Mouse (Mus musculus): ENCODE measurements around the gene Maf. TPM values are rescaled to one million over a fixed set of nuclear protein-coding genes. Genes with fewer than 3 reads are reported as not detected.

Gene Maf
- polyA plus RNA-seq, 1 experiment, result 9.2 TPM

DNA sequence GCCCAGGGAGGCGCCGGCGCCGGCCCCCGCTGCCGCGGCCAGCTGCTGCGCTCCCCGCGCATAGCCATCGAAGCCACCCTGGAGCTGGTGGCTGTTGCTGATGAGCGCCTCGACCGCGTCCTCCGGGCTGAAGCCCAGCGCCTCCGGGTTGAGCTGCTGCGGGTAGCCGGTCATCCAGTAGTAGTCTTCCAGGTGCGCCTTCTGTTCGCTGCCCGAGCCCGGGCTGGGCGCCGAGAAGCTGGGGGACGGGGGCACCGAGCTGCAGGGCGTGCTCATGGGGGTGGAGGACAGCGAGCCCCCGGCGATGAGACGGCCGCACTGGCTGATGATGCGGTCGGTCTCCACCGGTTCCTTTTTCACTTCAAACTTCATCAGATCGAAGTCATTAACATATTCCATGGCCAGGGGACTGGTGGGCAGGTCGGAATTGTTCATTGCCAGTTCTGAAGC is 1.2 kb downstream of the Maf start:
- peak in 1 of 2 experiments; percentile 30 for DNase-seq (ENCODE audit: extremely low spot score in 1 of 2, low spot score in 1 of 2)

DNA sequence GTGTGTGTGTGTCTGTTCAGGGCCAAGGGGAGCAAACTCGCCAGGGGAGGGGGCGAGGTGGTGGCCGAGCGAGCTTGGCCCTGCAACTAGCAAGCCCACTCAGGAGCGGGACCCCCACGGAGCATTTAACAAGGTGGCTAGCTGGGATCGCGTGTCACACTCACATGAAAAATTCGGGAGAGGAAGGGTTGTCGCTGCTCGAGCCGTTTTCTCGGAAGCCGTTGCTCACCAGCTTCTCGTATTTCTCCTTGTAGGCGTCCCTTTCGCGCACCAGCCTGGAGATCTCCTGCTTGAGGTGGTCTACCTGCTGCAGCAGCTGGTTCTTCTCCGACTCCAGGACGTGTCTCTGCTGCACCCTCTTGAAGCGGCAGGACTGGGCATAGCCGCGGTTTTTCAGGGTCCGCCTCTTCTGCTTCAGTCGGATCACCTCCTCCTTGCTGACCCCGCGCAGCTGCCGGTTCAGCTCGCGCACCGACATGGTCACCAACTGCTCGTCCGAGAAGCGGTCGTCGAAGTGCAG is 1.9 kb downstream of the Maf start:
- peak in 1 of 2 experiments; percentile 36 for DNase-seq (ENCODE audit: extremely low spot score in 1 of 2, low spot score in 1 of 2)

DNA sequence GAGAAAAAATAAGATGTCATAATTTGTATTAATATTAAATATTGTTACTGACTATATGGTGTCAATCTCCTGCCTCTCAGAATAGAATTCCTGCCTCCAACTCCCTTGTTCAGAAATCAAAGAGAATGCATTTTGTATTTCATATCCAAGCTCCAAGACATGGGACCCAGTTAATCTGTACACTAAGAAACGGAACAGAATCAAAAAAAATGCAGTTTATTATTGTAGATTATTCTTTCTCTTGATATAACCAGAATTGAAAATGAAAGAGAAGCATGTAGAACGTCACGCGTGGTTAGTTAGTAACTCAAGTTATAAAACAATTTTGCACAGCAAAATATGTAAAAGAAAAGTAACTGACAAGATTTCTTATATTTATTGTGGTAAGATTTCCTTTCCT is 4.5 kb downstream of the Maf start:
- DNase-seq (ENCODE audit: extremely low spot score in 1 of 2, low spot score in 1 of 2), result no peak

DNA sequence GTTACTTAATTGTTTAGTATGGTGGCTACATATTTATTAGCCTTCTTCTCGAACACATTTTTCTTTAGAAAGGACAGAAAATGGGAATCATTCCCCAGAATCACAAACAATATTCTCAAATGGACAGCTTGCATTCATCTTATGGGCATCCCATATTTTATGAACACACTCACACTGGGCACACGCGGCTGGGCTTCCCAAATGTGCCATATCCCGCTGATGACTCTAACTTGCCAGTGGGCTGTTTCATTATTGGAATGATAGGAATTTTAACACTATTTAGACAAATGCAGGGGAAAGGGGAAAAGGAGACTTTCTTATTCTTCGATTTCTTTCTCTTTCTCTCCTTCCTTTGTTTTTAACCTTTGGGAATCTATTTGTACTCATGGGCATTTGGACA is 6.6 kb downstream of the Maf start:
- no peak for DNase-seq (ENCODE audit: extremely low spot score in 1 of 2, low spot score in 1 of 2)

DNA sequence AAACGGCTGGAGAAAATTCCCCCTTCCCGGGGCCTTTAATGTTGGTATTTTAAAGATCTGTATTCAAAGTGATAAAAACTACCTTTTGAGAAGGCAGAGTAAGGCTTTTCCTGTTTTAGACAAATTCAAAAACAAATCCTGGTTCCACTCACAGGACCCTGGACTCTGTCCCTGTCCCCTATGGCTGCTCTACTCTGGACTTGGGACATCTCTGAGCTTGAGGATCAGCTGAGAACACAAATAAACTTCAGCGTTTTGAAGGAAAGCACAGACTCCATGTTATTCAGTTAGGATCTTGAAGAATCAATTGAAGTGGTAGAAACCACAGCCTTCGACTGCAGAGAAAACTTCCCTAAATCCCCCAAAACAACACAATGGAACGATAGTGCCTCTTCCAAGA is 8.4 kb downstream of the Maf start:
- DNase-seq (ENCODE audit: extremely low spot score in 1 of 2, low spot score in 1 of 2), result no peak

DNA sequence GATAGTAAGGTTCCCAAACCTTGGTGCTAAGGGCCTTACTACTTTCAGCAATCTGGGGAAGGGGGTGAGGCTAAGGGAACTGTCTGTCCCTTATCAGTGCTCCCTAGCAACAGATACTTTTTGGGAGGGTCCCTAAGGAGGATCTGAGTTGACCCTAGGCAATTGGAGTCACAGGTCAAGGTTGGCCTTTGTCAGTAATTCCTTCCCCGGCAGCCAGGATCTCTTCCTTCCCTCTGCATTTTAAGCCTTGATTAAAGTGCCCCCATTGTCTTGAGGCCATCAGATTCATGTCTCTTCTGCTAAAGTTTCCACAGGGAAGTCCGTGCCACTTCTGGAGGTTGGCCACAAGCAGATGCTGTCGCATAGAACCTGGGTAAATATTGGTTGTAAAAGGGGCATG is 10.2 kb downstream of the Maf start:
- no peak for DNase-seq (ENCODE audit: extremely low spot score in 1 of 2, low spot score in 1 of 2)

DNA sequence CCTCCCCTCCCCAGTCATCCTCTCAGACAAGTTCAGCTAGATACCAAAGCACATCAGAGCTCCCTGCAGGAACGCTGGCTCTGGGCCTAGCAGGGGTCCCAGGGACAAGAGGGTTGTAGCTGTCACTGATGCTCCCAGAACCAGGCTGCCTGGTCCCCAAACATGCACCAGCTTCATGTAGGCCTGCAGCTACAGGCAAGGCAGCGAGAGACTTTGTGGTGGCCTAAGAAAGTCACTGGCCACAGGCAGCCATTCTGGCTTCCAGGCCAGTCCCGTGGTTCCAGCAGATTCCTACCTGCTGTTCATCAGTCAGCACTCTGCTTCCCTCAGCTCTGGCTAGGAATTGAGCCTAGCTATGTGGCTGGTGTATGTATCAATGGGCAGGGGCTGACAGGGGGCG is 10.9 kb downstream of the Maf start:
- DNase-seq (ENCODE audit: extremely low spot score in 1 of 2, low spot score in 1 of 2), result no peak

DNA sequence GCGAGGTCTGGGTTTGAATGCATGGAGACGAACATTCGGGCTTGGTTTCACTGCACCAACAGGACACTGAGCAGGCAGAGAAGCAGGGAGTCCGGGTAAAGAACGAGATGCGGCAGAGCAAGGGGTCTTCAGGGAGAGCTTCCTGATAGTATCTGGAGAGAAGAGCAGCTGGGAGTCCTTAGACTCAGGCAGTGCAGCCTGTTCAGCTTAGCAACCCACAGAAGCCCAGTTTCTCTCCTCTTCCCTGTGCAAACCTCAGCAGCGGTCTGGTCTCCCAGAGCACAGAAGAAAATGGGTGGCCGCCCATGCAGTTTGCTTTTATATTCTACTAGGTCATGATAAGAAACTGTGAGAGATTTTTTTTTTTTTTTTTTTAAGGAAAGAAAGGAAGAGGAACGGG is 20.2 kb downstream of the Maf start:
- no peak for DNase-seq (ENCODE audit: extremely low spot score in 1 of 2, low spot score in 1 of 2)

DNA sequence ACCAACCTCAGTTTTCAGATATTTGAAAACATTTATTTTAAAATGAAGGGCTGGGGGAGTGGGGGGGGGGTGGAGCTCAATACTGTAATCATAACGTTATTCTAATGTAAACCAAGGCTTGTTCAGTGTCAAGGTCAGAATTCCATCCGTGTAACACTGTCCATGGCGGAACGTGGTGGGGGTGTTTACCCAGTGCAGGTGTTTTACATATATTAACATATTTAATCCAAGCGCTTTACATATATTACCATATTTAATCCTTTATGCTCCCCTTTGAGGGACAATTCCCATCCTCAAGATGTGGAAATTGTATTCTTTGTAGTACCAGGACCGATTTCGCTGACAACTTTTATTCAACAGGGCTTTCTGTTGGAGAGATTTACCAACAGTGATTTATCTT is 24.3 kb downstream of the Maf start:
- DNase-seq (ENCODE audit: extremely low spot score in 1 of 2, low spot score in 1 of 2), result no peak

DNA sequence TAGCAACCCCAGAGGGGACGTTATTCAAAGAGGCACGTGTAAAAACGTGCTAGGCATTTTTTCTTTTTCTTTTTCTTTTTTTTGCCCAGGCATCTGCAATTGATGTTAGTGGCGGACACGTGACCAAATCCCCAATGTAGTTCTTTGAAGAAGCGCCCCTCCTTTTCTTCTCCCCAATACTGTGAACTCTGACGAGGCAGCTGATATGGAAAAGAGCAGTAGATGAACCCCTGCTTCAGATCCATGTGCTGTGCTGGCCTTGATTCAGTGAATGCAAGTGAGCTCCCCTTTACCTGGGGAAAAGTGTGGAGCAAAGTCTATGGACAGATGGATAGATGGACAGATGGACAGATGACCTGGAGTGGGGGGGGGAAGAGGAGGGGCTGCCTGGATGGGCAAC is 28.1 kb downstream of the Maf start:
- no peak for DNase-seq (ENCODE audit: extremely low spot score in 1 of 2, low spot score in 1 of 2)

DNA sequence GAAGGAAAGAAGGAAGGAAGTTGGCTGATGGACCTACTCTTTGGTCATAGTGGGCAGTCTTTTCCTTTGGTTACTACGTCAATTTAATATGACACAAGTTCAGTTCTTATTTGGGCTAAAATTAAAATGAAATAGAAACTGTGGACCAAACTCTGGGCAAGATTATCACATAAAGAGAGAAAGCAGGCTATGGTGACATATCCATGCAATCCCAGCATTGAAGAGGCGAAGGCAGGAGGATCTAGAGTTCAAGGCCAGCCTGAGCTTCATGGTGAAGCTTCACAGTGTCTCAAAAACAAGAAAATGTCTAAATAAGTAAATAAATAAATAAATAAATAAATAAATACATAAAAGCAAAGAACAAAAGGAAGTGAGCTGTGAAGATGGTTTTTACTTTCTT is 42.7 kb downstream of the Maf start:
- DNase-seq (ENCODE audit: extremely low spot score in 1 of 2, low spot score in 1 of 2), result no peak

DNA sequence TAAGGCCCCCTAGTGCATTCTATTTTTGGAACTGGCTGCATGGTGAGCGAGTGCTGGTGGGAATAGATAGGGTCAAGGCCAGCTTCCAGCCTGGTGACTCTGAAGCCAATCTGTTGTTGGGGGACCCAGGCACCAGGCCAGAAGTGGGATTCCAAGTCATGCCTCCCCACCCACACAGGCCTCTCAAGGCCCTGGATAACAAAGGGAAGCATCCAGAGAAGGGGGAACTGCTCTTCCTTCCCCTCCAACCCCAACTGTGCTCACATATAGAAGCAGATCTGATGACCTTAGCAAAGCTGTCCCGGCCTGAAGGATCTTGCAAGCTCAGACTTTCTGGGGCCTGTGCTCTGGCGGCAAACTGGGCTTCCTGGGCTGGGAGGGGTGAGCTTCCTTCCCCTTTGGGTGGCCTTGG is 57.5 kb downstream of the Maf start:
- peak; percentile 12 for DNase-seq (ENCODE audit: extremely low spot score in 1 of 2, low spot score in 1 of 2)

DNA sequence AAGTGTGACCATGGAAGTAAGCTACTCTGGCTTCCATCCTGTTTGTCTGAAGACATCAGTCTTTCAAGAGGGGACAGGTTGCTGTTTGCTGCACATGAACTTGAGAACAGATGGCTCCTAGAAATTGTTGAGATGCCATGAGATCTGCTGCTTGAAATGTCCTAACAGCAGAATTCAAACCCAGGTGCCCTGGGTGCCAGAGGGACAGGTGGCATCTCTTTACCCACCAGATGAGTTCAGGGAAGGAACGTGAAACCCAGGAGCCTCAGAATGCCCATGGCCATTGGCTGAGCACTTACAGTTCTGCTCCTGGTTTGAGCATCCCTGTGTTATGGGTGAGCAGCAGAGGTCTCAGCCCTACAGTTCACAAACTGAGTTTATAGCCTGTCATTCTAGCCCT is 62.5 kb downstream of the Maf start:
- DNase-seq (ENCODE audit: extremely low spot score in 1 of 2, low spot score in 1 of 2), result no peak

DNA sequence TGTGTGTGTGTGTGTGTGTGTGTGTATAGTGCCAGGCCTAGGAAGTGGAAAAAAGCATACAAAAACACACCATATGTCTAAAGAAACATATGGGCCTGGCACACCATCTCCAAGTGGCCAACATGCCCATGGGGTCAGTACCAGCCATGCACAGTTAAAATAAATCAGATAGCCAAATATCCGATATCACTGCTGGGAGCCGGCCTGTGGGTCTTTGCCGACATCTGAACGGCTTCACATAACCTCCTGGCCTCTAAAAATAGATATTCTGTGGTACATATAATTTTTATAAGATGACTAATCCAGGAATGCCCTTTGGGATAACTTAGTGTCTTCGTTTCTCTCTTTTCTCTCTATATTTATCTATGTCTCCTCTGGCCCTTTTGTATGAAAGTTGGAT is 65.7 kb downstream of the Maf start:
- DNase-seq (ENCODE audit: extremely low spot score in 1 of 2, low spot score in 1 of 2), result no peak

DNA sequence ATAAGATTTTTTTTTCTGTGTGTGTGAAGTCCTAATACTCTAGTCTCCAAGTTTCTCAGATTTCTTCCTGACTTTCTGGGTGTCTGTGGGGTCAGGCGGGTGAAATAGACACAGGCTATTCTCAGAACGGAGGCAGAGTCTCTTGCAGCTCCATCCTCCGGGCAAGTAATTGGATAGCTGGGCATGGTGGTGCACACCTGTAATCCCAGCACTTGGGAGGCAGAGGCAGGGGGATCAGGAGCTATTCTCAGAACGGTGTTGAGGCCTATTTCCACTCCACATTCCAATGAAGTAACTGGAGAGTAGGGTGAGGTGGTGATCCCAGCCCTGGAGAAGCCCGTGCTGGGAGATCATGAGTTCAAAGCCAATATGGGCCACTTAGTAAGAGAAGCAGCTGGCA is 67.6 kb downstream of the Maf start:
- DNase-seq (ENCODE audit: extremely low spot score in 1 of 2, low spot score in 1 of 2), result no peak

DNA sequence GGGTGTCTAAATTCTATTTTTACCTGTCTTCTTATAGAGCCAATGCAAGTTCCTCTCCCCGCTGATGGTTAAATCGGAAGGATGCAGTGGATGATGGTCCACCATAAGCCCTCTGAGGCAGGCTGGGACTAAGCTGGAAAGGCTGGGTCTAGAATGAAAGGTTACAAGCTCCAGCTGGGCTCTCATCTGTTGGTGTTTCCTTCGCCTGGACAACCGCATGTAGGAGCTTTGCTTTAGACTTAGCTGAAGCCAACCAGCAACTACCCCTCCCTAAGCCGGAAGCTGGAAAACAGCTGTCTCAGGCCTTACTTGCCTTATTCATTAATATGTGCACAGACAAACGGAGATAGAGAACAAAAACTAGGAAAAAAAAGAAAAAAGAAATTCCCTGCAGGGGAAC is 70.8 kb downstream of the Maf start:
- DNase-seq (ENCODE audit: extremely low spot score in 1 of 2, low spot score in 1 of 2), result no peak
